In the genomic region with DNA sequence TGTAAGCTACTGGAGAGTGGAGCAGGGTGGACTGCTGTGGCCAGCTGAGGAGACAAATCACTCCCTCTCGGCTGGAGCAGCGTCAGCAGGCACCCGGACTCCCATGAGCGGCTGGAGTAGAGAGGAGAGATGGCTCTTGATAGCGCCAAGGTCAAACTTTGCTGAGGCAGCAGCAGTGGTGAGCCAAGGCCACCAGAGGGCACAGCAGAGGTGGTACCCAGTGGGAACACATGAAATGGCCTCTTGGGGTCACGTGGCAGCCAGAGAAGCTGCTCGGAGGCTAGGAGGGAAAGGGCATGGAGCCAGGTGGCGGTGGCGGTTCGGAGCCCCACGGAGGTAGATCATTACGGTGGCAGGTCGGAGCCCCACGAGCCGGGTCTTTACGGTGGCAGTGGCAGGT, we compare ENCODE assay signal across 8 mouse cellular contexts. TPM values are rescaled to one million over a fixed set of nuclear protein-coding genes. Genes with fewer than 3 reads are reported as not detected.
A peak's percentile ranks its signal among the peaks of the same experiment; 100 is the strongest.
DNase-seq lines count a peak whose midpoint lies in the region; ATAC-seq and TF ChIP-seq lines count a peak whose summit lies in the region.

No protein-coding gene starts in this region.

- dilution Hi-C loops in CH12.LX (cut with MboI; ENCODE audit: extremely low pct_ligation_motif_present, extremely low pct_unique_long_range_greater_than_20kb, low sequenced_read_pairs) = no loop called here

- peak; percentile 16 to 81; a peak in 2 of 4 replicates for TF ChIP-seq CTCF in CH12.LX (conservative IDR thresholded peaks at IDR 0.05 in 1 of 2, IDR thresholded peaks at IDR 0.05 in 1 of 2; ENCODE audit: low read depth in 2 of 2, low read length in 2 of 2)
- peak; percentile 96 for TF ChIP-seq CTCF in liver, postnatal 0 days (IDR thresholded peaks at IDR 0.05; ENCODE audit: low read depth)
- TF ChIP-seq CTCF in testis, adult 2 months (IDR thresholded peaks at IDR 0.05; ENCODE audit: control insufficient read depth, insufficient read depth, insufficient replicate concordance, low read depth, low read length) = peak; percentile 76; the same call in 1 of the 2 replicates

- H3K27me3 ChIP-seq in CH12.LX (replicated peaks) = no peaks in the 10 kb centered on the region
- no peaks in the 10 kb centered on the region for H3K27me3 ChIP-seq in forebrain, embryonic 13.5 days
- H3K27me3 ChIP-seq in liver, postnatal 0 days (ENCODE audit: insufficient read depth, low read length) = no peaks in the 10 kb centered on the region
- H3K27me3 ChIP-seq in neural tube, embryonic 13.5 days = no peaks in the 10 kb centered on the region
- H3K27me3 ChIP-seq in testis, adult 2 months (ENCODE audit: control insufficient read depth, insufficient read depth, low read length) = no peaks in the 10 kb centered on the region

- intact Hi-C loops in heart, postnatal 10 days (cut with DNase I) = loop anchor here (2.0 to 5.0 kb wide), 3 partner anchors 50 to 262 kb away; no protein-coding TSS in a partner anchor

- peak overlapping the region; percentile 26; the same call in 1 of the 2 replicates for H3K4me2 ChIP-seq in CH12.LX (ENCODE audit: insufficient read depth, low read depth, poor library complexity, severe bottlenecking)
- H3K4me2 ChIP-seq in forebrain, embryonic 13.5 days = peak overlapping the region; percentile 44
- H3K4me2 ChIP-seq in liver, postnatal 0 days (ENCODE audit: low read depth, low read length) = peak overlapping the region; percentile 60
- peak overlapping the region; percentile 36 for H3K4me2 ChIP-seq in neural tube, embryonic 13.5 days

- in situ Hi-C loops in CH12.LX (cut with MboI; ENCODE audit: low pct_ligation_motif_present, low pct_unique_long_range_greater_than_20kb, low sequenced_read_pairs) = no loop called here

- H3K27ac ChIP-seq in CH12.LX (ENCODE audit: insufficient read depth, low read depth) = no peak overlapping the region
- H3K27ac ChIP-seq in forebrain, embryonic 13.5 days = no peak overlapping the region
- H3K27ac ChIP-seq in liver, postnatal 0 days (ENCODE audit: low read depth) = 0 out of 2 replicates have a peak overlapping the region, but pooled peaks have one; percentile 52
- no peak overlapping the region for H3K27ac ChIP-seq in neural tube, embryonic 13.5 days (replicated peaks)
- H3K27ac ChIP-seq in testis, adult 2 months (ENCODE audit: control insufficient read depth, insufficient read depth, low read depth, low read length) = no peak overlapping the region; the same call in 1 of the 2 replicates

- ATAC-seq in cerebellum, adult (ENCODE audit: insufficient number of reproducible peaks, low FRiP score, low TSS enrichment) = peak; percentile 90
- peak; percentile 30; the same call in 1 of the 2 replicates for ATAC-seq in forebrain, embryonic 13.5 days
- peak; percentile 91 for ATAC-seq in liver, postnatal 0 days
- ATAC-seq in neural tube, embryonic 13.5 days (ENCODE audit: low read depth) = 0 out of 2 replicates have a peak, but pooled peaks have one; percentile 36

- TF ChIP-seq RAD21 in CH12.LX (IDR thresholded peaks at IDR 0.05; ENCODE audit: low read depth, low read length) = peak; percentile 65

- WGBS in forebrain, embryonic 13.5 days = 11% methylated on average over 16 of the region's 16 CpGs
- WGBS in large intestine, adult 2 months = 11% methylated on average over 16 of the region's 16 CpGs
- 13% methylated on average over 16 of the region's 16 CpGs for WGBS in liver, postnatal 0 days (ENCODE audit: insufficient replicate concordance)
- 14% methylated on average over 16 of the region's 16 CpGs for WGBS in neural tube, embryonic 13.5 days

- peaks cover 6 to 9% of the 10 kb centered on the region in 2 experiments; a peak in 2 of 4 replicates for H3K4me1 ChIP-seq in CH12.LX (ENCODE audit: control insufficient read depth in 1 of 2, insufficient read depth in 2 of 2)
- H3K4me1 ChIP-seq in forebrain, embryonic 13.5 days = 0 out of 2 replicates have a peak, but pooled peaks cover 5% of the 10 kb centered on the region
- peaks cover 9% of the 10 kb centered on the region for H3K4me1 ChIP-seq in liver, postnatal 0 days (ENCODE audit: insufficient read depth)
- H3K4me1 ChIP-seq in neural tube, embryonic 13.5 days (replicated peaks) = peaks cover 5% of the 10 kb centered on the region; the same call in 1 of the 2 replicates
- H3K4me1 ChIP-seq in testis, adult 2 months (ENCODE audit: control insufficient read depth, insufficient read depth, low read length) = peaks cover 4% of the 10 kb centered on the region

- H3K4me3 ChIP-seq in CH12.LX (replicated peaks in 1 of 3; ENCODE audit: low read depth in 2 of 3, low read length in 2 of 3, poor library complexity in 1 of 3) = no peak overlapping the region
- H3K4me3 ChIP-seq in forebrain, embryonic 13.5 days = no peak overlapping the region
- H3K4me3 ChIP-seq in liver, postnatal 0 days (ENCODE audit: low read depth, low read length) = peak overlapping the region; percentile 30; the same call in 1 of the 2 replicates
- no peak overlapping the region for H3K4me3 ChIP-seq in neural tube, embryonic 13.5 days
- H3K4me3 ChIP-seq in testis, adult 2 months (ENCODE audit: control insufficient read depth, low read depth, low read length) = no peak overlapping the region

- no peak for TF ChIP-seq EP300 in CH12.LX (IDR thresholded peaks at IDR 0.05; ENCODE audit: low read length)
- TF ChIP-seq EP300 in liver, postnatal 0 days (IDR thresholded peaks at IDR 0.05; ENCODE audit: low read depth) = peak; percentile 31; the same call in 1 of the 2 replicates

- no peaks in the 10 kb centered on the region for H3K9me3 ChIP-seq in CH12.LX (replicated peaks; ENCODE audit: low read length)
- H3K9me3 ChIP-seq in forebrain, embryonic 13.5 days (replicated peaks) = no peaks in the 10 kb centered on the region
- H3K9me3 ChIP-seq in liver, postnatal 0 days (ENCODE audit: low read length) = no peaks in the 10 kb centered on the region
- no peaks in the 10 kb centered on the region for H3K9me3 ChIP-seq in neural tube, embryonic 13.5 days

- DNase-seq in CH12.LX (ENCODE audit: extremely low read depth) = peak; percentile 54
- peak; percentile 90 to 91 for DNase-seq in heart, postnatal 10 days
- DNase-seq in large intestine, adult 2 months (ENCODE audit: low read depth, low spot score) = peak; percentile 42
- DNase-seq in liver, postnatal 0 days = peak; percentile 86

- no peak for TF ChIP-seq POLR2A in CH12.LX (IDR thresholded peaks at IDR 0.05; ENCODE audit: low read depth, low read length)
- TF ChIP-seq POLR2A in testis, adult 2 months (IDR thresholded peaks at IDR 0.05; ENCODE audit: control insufficient read depth, low read depth, low read length) = no peak

- H3K36me3 ChIP-seq in CH12.LX (replicated peaks in 1 of 2; ENCODE audit: control insufficient read depth in 1 of 2, insufficient read depth in 1 of 2, low read length in 1 of 2) = no peaks in the 10 kb centered on the region
- H3K36me3 ChIP-seq in forebrain, embryonic 13.5 days (ENCODE audit: poor library complexity, severe bottlenecking) = no peaks in the 10 kb centered on the region
- no peaks in the 10 kb centered on the region for H3K36me3 ChIP-seq in liver, postnatal 0 days (replicated peaks; ENCODE audit: insufficient read depth, low read length)
- no peaks in the 10 kb centered on the region for H3K36me3 ChIP-seq in neural tube, embryonic 13.5 days
- no peaks in the 10 kb centered on the region for H3K36me3 ChIP-seq in testis, adult 2 months (ENCODE audit: control insufficient read depth, insufficient read depth, low read length)

- H3K9ac ChIP-seq in CH12.LX (ENCODE audit: insufficient read depth, low read depth) = no peak overlapping the region
- no peak overlapping the region for H3K9ac ChIP-seq in forebrain, embryonic 13.5 days
- H3K9ac ChIP-seq in liver, postnatal 0 days (replicated peaks) = no peak overlapping the region; the same call in 1 of the 2 replicates
- no peak overlapping the region for H3K9ac ChIP-seq in neural tube, embryonic 13.5 days

- no peaks in the 10 kb centered on the region for H3K79me2 ChIP-seq in CH12.LX (replicated peaks; ENCODE audit: control insufficient read depth, extremely low read depth, insufficient read depth, poor library complexity, severe bottlenecking)

TF ChIP-seq in CH12.LX, 34 proteins besides CTCF, POLR2A, EP300 and RAD21 (continues in another document):
- TF ChIP-seq CHD1 (IDR thresholded peaks at IDR 0.05; ENCODE audit: low read depth, low read length) (no peak), HCFC1 (IDR thresholded peaks at IDR 0.05; ENCODE audit: low read depth, low read length) (no peak), ZKSCAN1 (IDR thresholded peaks at IDR 0.05; ENCODE audit: borderline replicate concordance, low read depth, low read length) (no peak), PAX5 (IDR thresholded peaks at IDR 0.05; ENCODE audit: low read length) (no peak), CHD2 (IDR thresholded peaks at IDR 0.05; ENCODE audit: low read length) (no peak), UBTF (IDR thresholded peaks at IDR 0.05; ENCODE audit: low read depth, low read length) (no peak), ELF1 (IDR thresholded peaks at IDR 0.05; ENCODE audit: low read depth, low read length) (no peak), USF1 (IDR thresholded peaks at IDR 0.05; ENCODE audit: low read depth, low read length) (peak; percentile 85), MXI1 (IDR thresholded peaks at IDR 0.05; ENCODE audit: low read depth, low read length) (peak; percentile 26; the same call in 1 of the 2 replicates), ZNF384 (IDR thresholded peaks at IDR 0.05; ENCODE audit: low read depth, low read length) (no peak), SIN3A (IDR thresholded peaks at IDR 0.05; ENCODE audit: low read length) (no peak), TCF12 (IDR thresholded peaks at IDR 0.05; ENCODE audit: low read depth, low read length) (0 out of 2 replicates have a peak, but pooled peaks have one; percentile 18), KAT2A (IDR thresholded peaks at IDR 0.05; ENCODE audit: insufficient replicate concordance, low read length) (no peak), JUND (conservative IDR thresholded peaks at IDR 0.05; ENCODE audit: low read depth, low read length) (no peak), SMC3 (IDR thresholded peaks at IDR 0.05; ENCODE audit: low read depth, low read length) (peak; percentile 90), MYC (IDR thresholded peaks at IDR 0.05; ENCODE audit: low read depth, low read length) (no peak), TBP (conservative IDR thresholded peaks at IDR 0.05; ENCODE audit: low read depth, low read length) (no peak), MAX (IDR thresholded peaks at IDR 0.05; ENCODE audit: low read length) (peak; percentile 84)

RNA-seq across cellular contexts. Expression of gene Armc2, which starts 12.8 kb away (rescaled TPM):
- total RNA-seq in CH12.LX (2012; rRNA removed) = 0.34 and 0.71 TPM in 2 replicates
- total RNA-seq in CH12.LX (2014; rRNA removed) = 0.66 and 0.90 TPM in 2 replicates
- 0.79 and 0.99 TPM in 2 replicates for polyA plus RNA-seq in CH12.LX (2012; ENCODE audit: insufficient read length, low read depth)
- 7.3 and 7.4 TPM in 2 replicates for polyA plus RNA-seq in forebrain, embryonic 13.5 days (2015; fragmentation: Nextera tagmentation; extraction: Ambion mirVana)
- total RNA-seq in heart, postnatal 10 days (2021) = 1 to 10 TPM; 2.6 to 2.7 TPM
- polyA plus RNA-seq in large intestine, adult 2 months (2012; rRNA removed) = 0.31 and 0.93 TPM in 2 replicates
- 0.07 and 0.21 TPM in 2 replicates for polyA plus RNA-seq in liver, postnatal 0 days (2015; fragmentation: Nextera tagmentation; extraction: Ambion mirVana)
- polyA plus RNA-seq in neural tube, embryonic 13.5 days (2015; fragmentation: Nextera tagmentation; extraction: Ambion mirVana) = 6.0 and 7.5 TPM in 2 replicates
- polyA plus RNA-seq in testis, adult 2 months (2012; rRNA removed) = 15.9 and 16.1 TPM in 2 replicates

Comparison
In these comparisons a context has a peak if more than half of its experiments do, and no peak if none do; other contexts are left out.
1. ATAC-seq: peak in every context shown above with its lines; median percentile 91 in liver, postnatal 0 days; 90 in cerebellum, adult; 36 in neural tube, embryonic 13.5 days; 30 in forebrain, embryonic 13.5 days.